Mouse (Mus musculus): ENCODE measurements around the gene Rab19. TPM values are rescaled to one million over a fixed set of nuclear protein-coding genes. Genes with fewer than 3 reads are reported as not detected.

Rab19 gene
- total and polyA plus RNA-seq, 3 experiments = 0.10 TPM; not detected in 2

- H3K4me1 ChIP-seq (ENCODE audit: control insufficient read depth in 1 of 2, insufficient read depth in 2 of 2, low read length in 2 of 2) = no peaks in the 10 kb centered on the region
- H3K9me3 ChIP-seq (replicated peaks; ENCODE audit: insufficient read depth, low read length) = no peaks in the 10 kb centered on the region
Observed at GRCm38 (mm10) chr6:39369631-39370030, 11.3 kb upstream of the Rab19 start.

GRCm38 (mm10) chr6:39372042-39372441 is 8.9 kb upstream of the Rab19 start:
- DNase-seq (ENCODE audit: low read depth, low spot score) = no peak
- Histone ChIP-seq H3K36me3 (ENCODE audit: control insufficient read depth in 1 of 2, insufficient read depth in 2 of 2, low read length in 2 of 2) (peaks cover 0 to 8% of the 10 kb centered on the region in 2 experiments; a peak in 2 of 4 replicates), H3K4me3 (ENCODE audit: control insufficient read depth in 1 of 2, insufficient read depth in 1 of 2, low read depth in 2 of 2, low read length in 2 of 2) (no peak overlapping the region), H3K9me3 (replicated peaks; ENCODE audit: insufficient read depth, low read length) (no peaks in the 10 kb centered on the region), H3K9ac (ENCODE audit: control insufficient read depth, low read depth, low read length, poor library complexity, severe bottlenecking) (no peak overlapping the region), H3K79me2 (ENCODE audit: control insufficient read depth, insufficient read depth, low read length, poor library complexity) (no peaks in the 10 kb centered on the region), H3K27ac (ENCODE audit: control insufficient read depth, low read depth, low read length) (no peak overlapping the region), H3K27me3 (ENCODE audit: control insufficient read depth in 1 of 2, insufficient read depth in 2 of 2, low read length in 2 of 2) (no peaks in the 10 kb centered on the region), H3K4me1 (ENCODE audit: control insufficient read depth in 1 of 2, insufficient read depth in 2 of 2, low read length in 2 of 2) (peaks cover 5 to 6% of the 10 kb centered on the region in 2 experiments; a peak in 3 of 4 replicates)
- TF ChIP-seq POLR2AphosphoS2 (IDR thresholded peaks at IDR 0.05; ENCODE audit: low read length) = no peak
- no peak for TF ChIP-seq ZNF384 (IDR thresholded peaks at IDR 0.05; ENCODE audit: low read depth, low read length)
- no peak for TF ChIP-seq MXI1 (IDR thresholded peaks at IDR 0.05; ENCODE audit: low read depth, low read length)
- no peak for TF ChIP-seq BHLHE40 (IDR thresholded peaks at IDR 0.05; ENCODE audit: borderline replicate concordance, low read depth, low read length)
- no peak for TF ChIP-seq POLR2AphosphoS5 (IDR thresholded peaks at IDR 0.05; ENCODE audit: borderline replicate concordance, low read depth, low read length)
- TF ChIP-seq MAFK (IDR thresholded peaks at IDR 0.05; ENCODE audit: borderline replicate concordance, low read depth, low read length) = no peak
- no peak for TF ChIP-seq CHD2 (IDR thresholded peaks at IDR 0.05; ENCODE audit: low read length)
- no peak for TF ChIP-seq NELFE (IDR thresholded peaks at IDR 0.05; ENCODE audit: low read depth, low read length)

More at GRCm38 (mm10) chr6:39369631-39370030, 11.3 kb upstream of the Rab19 start:
- H3K36me3 ChIP-seq (ENCODE audit: control insufficient read depth in 1 of 2, insufficient read depth in 2 of 2, low read length in 2 of 2) = peaks cover 0 to 2% of the 10 kb centered on the region in 2 experiments; a peak in 1 of 4 replicates
- no peak overlapping the region for H3K4me3 ChIP-seq (ENCODE audit: control insufficient read depth in 1 of 2, insufficient read depth in 1 of 2, low read depth in 2 of 2, low read length in 2 of 2)
- no peaks in the 10 kb centered on the region for H3K79me2 ChIP-seq (ENCODE audit: control insufficient read depth, insufficient read depth, low read length, poor library complexity)
- no peak for DNase-seq (ENCODE audit: low read depth, low spot score)
- no peaks in the 10 kb centered on the region for H3K27me3 ChIP-seq (ENCODE audit: control insufficient read depth in 1 of 2, insufficient read depth in 2 of 2, low read length in 2 of 2)
- TF ChIP-seq CTCF (IDR thresholded peaks at IDR 0.05 in 2 of 3, conservative IDR thresholded peaks at IDR 0.05 in 1 of 3; ENCODE audit: control insufficient read depth in 1 of 3, insufficient read depth in 1 of 3, low read depth in 2 of 3, low read length in 3 of 3, poor library complexity in 1 of 3, severe bottlenecking in 1 of 3) (no peak), BHLHE40 (IDR thresholded peaks at IDR 0.05; ENCODE audit: borderline replicate concordance, low read depth, low read length) (peak; percentile 24; the same call in 1 of the 2 replicates)
- H3K9ac ChIP-seq (ENCODE audit: control insufficient read depth, low read depth, low read length, poor library complexity, severe bottlenecking) = no peak overlapping the region
- no peak overlapping the region for H3K27ac ChIP-seq (ENCODE audit: control insufficient read depth, low read depth, low read length)

- TF ChIP-seq USF1 (IDR thresholded peaks at IDR 0.05; ENCODE audit: low read depth, low read length) (no peak), MAZ (IDR thresholded peaks at IDR 0.05; ENCODE audit: low read depth, low read length) (no peak), ZMIZ1 (IDR thresholded peaks at IDR 0.05; ENCODE audit: low read depth, low read length) (no peak), RAD21 (IDR thresholded peaks at IDR 0.05; ENCODE audit: low read depth, low read length) (no peak), MYC (IDR thresholded peaks at IDR 0.05; ENCODE audit: low read depth, low read length) (no peak), POLR2A (IDR thresholded peaks at IDR 0.05; ENCODE audit: control insufficient read depth in 1 of 2, insufficient read depth in 1 of 2, low read depth in 1 of 2, low read length in 2 of 2, poor library complexity in 1 of 2) (no peak)
- no peak overlapping the region for H3K27ac ChIP-seq (ENCODE audit: control insufficient read depth, low read depth, low read length)
- H3K9me3 ChIP-seq (replicated peaks; ENCODE audit: insufficient read depth, low read length) = no peaks in the 10 kb centered on the region
- no peak for DNase-seq (ENCODE audit: low read depth, low spot score)
- H3K9ac ChIP-seq (ENCODE audit: control insufficient read depth, low read depth, low read length, poor library complexity, severe bottlenecking) = no peak overlapping the region
- H3K4me1 ChIP-seq (ENCODE audit: control insufficient read depth in 1 of 2, insufficient read depth in 2 of 2, low read length in 2 of 2) = peaks cover 5 to 6% of the 10 kb centered on the region in 2 experiments; a peak in 3 of 4 replicates
- H3K27me3 ChIP-seq (ENCODE audit: control insufficient read depth in 1 of 2, insufficient read depth in 2 of 2, low read length in 2 of 2) = no peaks in the 10 kb centered on the region
- H3K4me3 ChIP-seq (ENCODE audit: control insufficient read depth in 1 of 2, insufficient read depth in 1 of 2, low read depth in 2 of 2, low read length in 2 of 2) = no peak overlapping the region
- peaks cover 0 to 8% of the 10 kb centered on the region in 2 experiments; a peak in 2 of 4 replicates for H3K36me3 ChIP-seq (ENCODE audit: control insufficient read depth in 1 of 2, insufficient read depth in 2 of 2, low read length in 2 of 2)
- H3K79me2 ChIP-seq (ENCODE audit: control insufficient read depth, insufficient read depth, low read length, poor library complexity) = no peaks in the 10 kb centered on the region; the same call in 1 of the 2 replicates
Observed at GRCm38 (mm10) chr6:39372727-39373126, 8.2 kb upstream of the Rab19 start.

Measured in MEL (cell line).